Mouse (Mus musculus) small intestine, adult 2 months (tissue): ENCODE measurements around the gene Supt3. TPM values are rescaled to one million over a fixed set of nuclear protein-coding genes. Genes with fewer than 3 reads are reported as not detected.

Source experiments
- H3K27ac ChIP-seq: fragments of 200-500 bp; 2 replicates; pipeline ENCODE4 v1.5.1; 2012; ENCODE audit warnings: low read depth, low read length, control low read depth, inconsistent platforms; ENCODE audit not compliant: insufficient read depth
- H3K27me3 ChIP-seq: fragments of 200-500 bp; 2 replicates; pipeline ENCODE4 v1.6.1; 2012; ENCODE audit warnings: mild to moderate bottlenecking, moderate library complexity, low read length, inconsistent platforms; ENCODE audit not compliant: control insufficient read depth, insufficient read depth
- H3K36me3 ChIP-seq: fragments of 200-500 bp; 2 replicates; pipeline ENCODE4 v1.6.1; 2012; ENCODE audit warnings: mild to moderate bottlenecking, low read length, control low read depth, inconsistent platforms; ENCODE audit not compliant: control insufficient read depth, insufficient read depth
- H3K4me1 ChIP-seq: fragments of 200-500 bp; 2 replicates; pipeline ENCODE4 v1.6.1; 2012; ENCODE audit warnings: low read length, inconsistent platforms, mixed read lengths; ENCODE audit not compliant: control insufficient read depth, insufficient read depth, insufficient read length
- H3K4me3 ChIP-seq: fragments of 200-500 bp; 2 replicates; pipeline ENCODE4 v1.5.1; 2012; ENCODE audit warnings: low read depth, mild to moderate bottlenecking, control low read depth, inconsistent platforms, low read length, moderate library complexity
- CTCF ChIP-seq: fragments of 200-500 bp; IDR thresholded peaks from 2 replicates; pipeline ENCODE4 v1.5.1; 2012; ENCODE audit warnings: low read depth, mild to moderate bottlenecking, control low read depth, inconsistent platforms, low read length, moderate library complexity, mixed read lengths; ENCODE audit not compliant: insufficient replicate concordance, insufficient read length; ENCODE audit errors: extremely low read depth
- POLR2A ChIP-seq: fragments of 200-500 bp; IDR thresholded peaks from 2 replicates; pipeline ENCODE4 v1.6.1; 2012; ENCODE audit warnings: low read depth, mild to moderate bottlenecking, control low read depth, inconsistent platforms, low read length, moderate library complexity
- WGBS: fragments of 180-500 bp; shearing (Covaris S2); methylation state at CpG from one replicate; pipeline ENCODE4 v1.1.7; 2018; 5-methylcytosine and 5-hydroxymethylcytosine counted together
- polyA plus RNA-seq: library from polyadenylated mRNA; depleted of rRNA; stranded (reverse); fragments of >200 nt; gene quantifications from 2 replicates; pipeline ENCODE4 v1.2.3, GENCODE M21; 2012

Supt3 gene
- polyA plus RNA-seq, 1 experiment: 1.6 TPM

GRCm38 (mm10) chr17:44782366-44782765 lies 5.4 kb downstream of the Supt3 start:
- H3K4me1 ChIP-seq: no peaks in the 10 kb centered on the region
- no peak overlapping the region for H3K27ac ChIP-seq
- 92% methylated on average over 4 of the region's 4 CpGs for WGBS
- no peaks in the 10 kb centered on the region for H3K27me3 ChIP-seq
- no peak for TF ChIP-seq CTCF
- no peak for TF ChIP-seq POLR2A
- no peak overlapping the region for H3K4me3 ChIP-seq
- H3K36me3 ChIP-seq: no peaks in the 10 kb centered on the region

- Histone ChIP-seq H3K36me3 (no peaks in the 10 kb centered on the region), H3K4me3 (no peak overlapping the region), H3K4me1 (no peaks in the 10 kb centered on the region), H3K27me3 (no peaks in the 10 kb centered on the region), H3K27ac (no peak overlapping the region)
- TF ChIP-seq POLR2A (no peak), CTCF (no peak)
- 80% methylated on average over 2 of the region's 2 CpGs for WGBS
Observed at GRCm38 (mm10) chr17:44783143-44783542, 6.2 kb downstream of the Supt3 start.

GRCm38 (mm10) chr17:44788982-44789747 lies 12.2 kb downstream of the Supt3 start:
- no peaks in the 10 kb centered on the region for H3K4me1 ChIP-seq
- no peak overlapping the region for H3K4me3 ChIP-seq
- H3K36me3 ChIP-seq: 0 out of 2 replicates have a peak, but pooled peaks cover 3% of the 10 kb centered on the region
- TF ChIP-seq CTCF (no peak), POLR2A (no peak)
- H3K27ac ChIP-seq: no peak overlapping the region
- H3K27me3 ChIP-seq: no peaks in the 10 kb centered on the region
- 84% methylated on average over 5 of the region's 5 CpGs for WGBS

- peaks cover 3% of the 10 kb centered on the region; the same call in 1 of the 2 replicates for H3K36me3 ChIP-seq
- WGBS: 86% methylated on average over 12 of the region's 12 CpGs
- no peak overlapping the region for H3K4me3 ChIP-seq
- no peaks in the 10 kb centered on the region for H3K4me1 ChIP-seq
- TF ChIP-seq POLR2A (no peak), CTCF (no peak)
- H3K27me3 ChIP-seq: no peaks in the 10 kb centered on the region
- no peak overlapping the region for H3K27ac ChIP-seq
Observed at GRCm38 (mm10) chr17:44792218-44792917, 15.4 kb downstream of the Supt3 start.

GRCm38 (mm10) chr17:44797331-44797730 lies 20.4 kb downstream of the Supt3 start:
- Histone ChIP-seq H3K4me3 (no peak overlapping the region), H3K4me1 (no peaks in the 10 kb centered on the region), H3K36me3 (no peaks in the 10 kb centered on the region; the same call in 1 of the 2 replicates), H3K27ac (no peak overlapping the region), H3K27me3 (no peaks in the 10 kb centered on the region)
- TF ChIP-seq POLR2A: no peak
- TF ChIP-seq CTCF: no peak
- 28% methylated on average over 3 of the region's 3 CpGs for WGBS

- 93% methylated on average over 1 of the region's 1 CpGs for WGBS
- Histone ChIP-seq H3K36me3 (no peaks in the 10 kb centered on the region), H3K4me1 (no peaks in the 10 kb centered on the region), H3K27ac (no peak overlapping the region), H3K27me3 (no peaks in the 10 kb centered on the region), H3K4me3 (no peak overlapping the region)
- TF ChIP-seq POLR2A: no peak
- no peak for TF ChIP-seq CTCF
Observed at GRCm38 (mm10) chr17:44807031-44807430, 30.1 kb downstream of the Supt3 start.

- 75% methylated on average over 3 of the region's 3 CpGs for WGBS
- Histone ChIP-seq H3K4me1 (no peaks in the 10 kb centered on the region), H3K27ac (no peak within 1 kb of the TSS), H3K36me3 (no peaks in the 10 kb centered on the region), H3K4me3 (no peak within 1 kb of the TSS), H3K27me3 (no peaks in the 10 kb centered on the region)
- TF ChIP-seq CTCF: no peak
- TF ChIP-seq POLR2A: no peak
Observed at GRCm38 (mm10) chr17:44814508-44815175, 37.7 kb downstream of the Supt3 start, which contains the start of gene Runx2. Runx2 (minus strand) TSS chr17:44814797.
